Mouse (Mus musculus) limb, embryonic 12.5 days (tissue): Measurements from ENCODE around the gene Trp53rkb. TPM values are rescaled to one million over a fixed set of nuclear protein-coding genes. Genes with fewer than 3 reads are reported as not detected.

Source experiments
- ATAC-seq: fragments of 200-750 bp; cut with Nextera tagmentation; 2 replicates; pipeline ENCODE4 v1.8.0; 2017; ENCODE audit warnings: low read depth, moderate TSS enrichment; ENCODE audit not compliant: insufficient number of reproducible peaks, insufficient read depth, low FRiP score, low TSS enrichment
- H3K27ac ChIP-seq: fragments of 300-500 bp; sonication (generic); 2 replicates; pipeline ENCODE4 v1.5.1; 2016; ENCODE audit warnings: mild to moderate bottlenecking, moderate library complexity
- H3K27me3 ChIP-seq: fragments of 300-500 bp; sonication (generic); 2 replicates; pipeline ENCODE4 v1.6.1; 2016; ENCODE audit warnings: mild to moderate bottlenecking, moderate library complexity
- H3K36me3 ChIP-seq: fragments of 300-500 bp; sonication (generic); 2 replicates; pipeline ENCODE4 v1.6.1; 2016; ENCODE audit warnings: mild to moderate bottlenecking, moderate library complexity
- H3K4me1 ChIP-seq: fragments of 300-500 bp; sonication (generic); replicated peaks from 2 replicates; pipeline ENCODE4 v1.6.1; 2016
- H3K4me2 ChIP-seq: fragments of 300-500 bp; sonication (generic); 2 replicates; pipeline ENCODE4 v1.6.1; 2016; ENCODE audit warnings: mild to moderate bottlenecking, moderate library complexity
- H3K4me3 ChIP-seq: fragments of 300-500 bp; sonication (generic); replicated peaks from 2 replicates; pipeline ENCODE4 v1.5.1; 2016; ENCODE audit warnings: mild to moderate bottlenecking
- H3K9ac ChIP-seq: fragments of 300-500 bp; sonication (generic); replicated peaks from 2 replicates; pipeline ENCODE4 v1.6.1; 2016; ENCODE audit warnings: mild to moderate bottlenecking, moderate library complexity
- H3K9me3 ChIP-seq: fragments of 300-500 bp; sonication (generic); 2 replicates; pipeline ENCODE4 v1.6.1; 2016; ENCODE audit warnings: mild to moderate bottlenecking, moderate library complexity
- WGBS: fragments of 180-500 bp; shearing (Covaris S2); methylation state at CpG from one replicate; pipeline ENCODE4 v1.1.7; 2016; 5-methylcytosine and 5-hydroxymethylcytosine counted together
- polyA plus RNA-seq: library from polyadenylated mRNA; unstranded; fragments of >200 nt; fragmentation: Nextera tagmentation; extraction: Ambion mirVana; gene quantifications from 2 replicates; pipeline ENCODE4 v1.2.1, GENCODE M21; 2016

Gene Trp53rkb
- polyA plus RNA-seq, 1 experiment from 2014 or later, result 8.8 TPM

GRCm38 (mm10) chr2:166834796-166835195, 42.5 kb downstream of the Trp53rkb start:
- no peak overlapping the region for H3K4me2 ChIP-seq
- H3K27me3 ChIP-seq, result no peaks in the 10 kb centered on the region
- WGBS, result 90% methylated on average over 4 of the region's 4 CpGs
- no peak overlapping the region for H3K9ac ChIP-seq
- ATAC-seq, result no peak
- H3K27ac ChIP-seq, result no peak overlapping the region
- no peaks in the 10 kb centered on the region for H3K9me3 ChIP-seq
- H3K4me1 ChIP-seq, result 0 out of 2 replicates have a peak, but pooled peaks cover 2% of the 10 kb centered on the region
- H3K36me3 ChIP-seq, result peaks cover 25% of the 10 kb centered on the region
- no peak overlapping the region for H3K4me3 ChIP-seq

GRCm38 (mm10) chr2:166835581-166835980, 43.2 kb downstream of the Trp53rkb start:
- WGBS, result 82% methylated on average over 5 of the region's 5 CpGs
- H3K36me3 ChIP-seq, result peaks cover 30% of the 10 kb centered on the region
- H3K27ac ChIP-seq, result no peak overlapping the region
- no peaks in the 10 kb centered on the region for H3K27me3 ChIP-seq
- no peaks in the 10 kb centered on the region for H3K9me3 ChIP-seq
- H3K4me1 ChIP-seq, result 0 out of 2 replicates have a peak, but pooled peaks cover 2% of the 10 kb centered on the region
- no peak overlapping the region for H3K4me3 ChIP-seq
- no peak overlapping the region for H3K9ac ChIP-seq
- H3K4me2 ChIP-seq, result no peak overlapping the region
- ATAC-seq, result no peak

DNA sequence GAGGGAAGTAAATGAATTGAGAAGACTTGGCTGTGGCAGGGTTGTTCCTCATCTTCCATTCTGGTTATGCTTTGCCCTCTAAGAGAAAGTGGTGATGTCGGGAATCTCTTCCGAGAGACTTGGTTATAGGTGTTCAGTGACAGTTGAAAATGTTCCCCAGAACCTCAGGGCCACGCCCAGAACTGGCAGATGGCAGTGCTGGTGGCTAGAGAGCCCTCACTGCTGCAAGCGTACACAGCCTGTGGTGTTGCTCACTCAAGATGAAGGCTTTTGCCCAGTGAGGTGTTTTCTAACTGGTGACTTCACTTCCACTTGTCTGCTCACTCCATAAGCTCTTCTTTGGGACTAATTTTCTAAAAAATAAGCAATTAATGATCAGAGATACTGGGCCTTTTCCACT, 49.5 kb downstream of the Trp53rkb start:
- Histone ChIP-seq H3K4me3 (no peak overlapping the region), H3K4me1 (no peaks in the 10 kb centered on the region), H3K36me3 (peaks cover 48% of the 10 kb centered on the region), H3K27ac (no peak overlapping the region), H3K4me2 (no peak overlapping the region), H3K9me3 (no peaks in the 10 kb centered on the region), H3K27me3 (no peaks in the 10 kb centered on the region), H3K9ac (no peak overlapping the region)
- WGBS, result 89% methylated on average over 4 of the region's 4 CpGs
- ATAC-seq, result no peak

Other genes with a start within 250 kb of the Trp53rkb start
- 26.5 and 29.5 TPM in 2 replicates for gene Prex1, start 78.7 kb upstream of the Trp53rkb start, polyA plus RNA-seq
- 5.2 and 5.8 TPM in 2 replicates for gene Arfgef2, start 13.1 kb downstream of the Trp53rkb start, polyA plus RNA-seq
- 169 and 172 TPM in 2 replicates for gene Cse1l, start 113.5 kb downstream of the Trp53rkb start, polyA plus RNA-seq
- gene Stau1, start 203.8 kb downstream of the Trp53rkb start, polyA plus RNA-seq, result 113 and 120 TPM in 2 replicates
- 62.8 and 65.1 TPM in 2 replicates for gene Ddx27, start 222.7 kb downstream of the Trp53rkb start, polyA plus RNA-seq